Mouse (Mus musculus) heart, adult 2 months (tissue): ENCODE measurements around the gene Hspa4l.

Source experiments
- CTCF ChIP-seq: fragments of 200-600 bp; IDR thresholded peaks from 2 replicates; pipeline ENCODE4 v1.8.1; 2022; ENCODE audit warnings: antibody characterized with exemption, mild to moderate bottlenecking, moderate library complexity
- EP300 ChIP-seq: fragments of 200-500 bp; IDR thresholded peaks from 2 replicates; pipeline ENCODE4 v1.6.1; 2011; ENCODE audit warnings: low read depth, low read length, control low read depth; ENCODE audit not compliant: insufficient read depth
- POLR2A ChIP-seq: fragments of 200-500 bp; IDR thresholded peaks from 2 replicates; pipeline ENCODE4 v1.6.1; 2011; ENCODE audit warnings: mild to moderate bottlenecking, low read depth, low read length, control low read depth; ENCODE audit not compliant: insufficient read depth

DNA sequence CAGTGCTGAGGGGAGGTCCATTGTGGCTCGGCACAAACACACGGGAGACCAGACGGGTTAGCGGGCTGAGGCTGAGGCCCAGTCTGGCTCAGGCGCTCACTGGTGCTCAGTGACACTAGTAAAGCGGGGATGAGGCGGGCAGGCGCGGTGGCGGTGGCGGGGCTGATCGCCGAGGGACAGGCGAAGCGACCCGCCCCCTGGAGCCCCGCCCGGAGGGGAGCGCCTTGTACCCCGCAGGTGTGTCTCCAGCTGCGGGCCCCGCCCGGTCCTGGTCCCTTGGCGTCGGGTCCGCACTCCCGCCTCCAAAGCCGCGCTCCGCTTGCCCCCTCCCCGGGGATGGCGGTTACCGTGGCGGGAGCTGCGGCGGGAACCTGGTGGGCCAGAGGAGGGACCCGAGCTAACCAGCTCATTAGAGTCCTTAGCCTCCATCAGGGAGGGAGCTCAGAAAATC is 56.1 kb downstream of the Hspa4l start:
- TF ChIP-seq CTCF: no peak
- TF ChIP-seq POLR2A: no peak
- no peak for TF ChIP-seq EP300
